Mouse (Mus musculus) T-helper 17 cell (primary cell): Measurements from ENCODE around the gene Gm6096.

Experiments used
- in situ Hi-C, 2 experiments: fragments of 300-600 bp; cut with MboI, MseI; formaldehyde crosslinking; loops; 1 replicate in 1 of 2; 2 replicates in 1 of 2; pipeline ENCODE4 v1.15.1; 2025; ENCODE audit warnings: high pct_unique_total_duplicates in 2 of 2

Gm6096 gene

DNA sequence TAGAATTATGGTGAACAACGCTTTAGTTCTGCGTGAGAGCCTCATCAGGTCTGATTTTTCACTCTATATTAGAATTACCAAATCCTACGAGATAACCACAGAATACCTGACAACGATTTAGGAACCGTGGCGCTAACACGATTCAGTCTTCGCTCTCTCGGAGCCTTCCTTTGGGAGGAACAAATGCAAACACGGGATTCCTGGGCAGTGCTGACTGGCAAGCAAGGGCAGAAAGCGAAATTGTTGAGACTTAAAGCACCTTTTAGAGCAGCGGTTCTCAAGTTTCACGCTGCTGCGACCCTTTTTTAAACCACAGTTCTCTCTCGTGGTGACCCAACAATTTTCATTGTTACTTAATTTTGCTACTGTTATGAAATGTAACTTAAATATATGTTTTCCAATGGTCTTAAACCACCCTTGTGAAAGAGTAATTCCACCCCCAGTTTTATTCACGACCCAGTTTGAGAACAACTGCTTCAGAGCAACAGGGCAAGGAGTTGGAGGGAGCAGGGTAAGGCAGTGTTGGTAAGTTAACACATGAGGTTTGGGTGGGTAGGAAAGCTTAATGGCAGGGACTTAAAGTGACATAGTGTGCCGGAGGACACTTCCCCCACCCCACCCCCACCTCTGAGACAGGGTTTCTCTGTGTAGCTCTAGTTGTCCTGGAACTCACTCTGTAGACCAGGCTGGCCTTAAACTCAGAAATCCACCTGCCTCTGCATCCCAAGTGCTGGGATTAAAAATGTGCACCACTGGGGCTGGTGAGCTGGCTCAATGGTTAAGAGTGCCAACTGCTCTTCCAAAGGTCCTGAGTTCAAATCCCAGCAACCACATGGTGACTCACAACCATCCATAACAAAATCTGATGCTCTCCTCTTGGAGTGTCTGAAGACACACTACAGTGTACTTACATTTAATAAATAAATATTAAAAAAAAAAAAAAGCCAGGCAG, 16.0 kb upstream of the Gm6096 start:
- in situ Hi-C loops, result no loop called here

DNA sequence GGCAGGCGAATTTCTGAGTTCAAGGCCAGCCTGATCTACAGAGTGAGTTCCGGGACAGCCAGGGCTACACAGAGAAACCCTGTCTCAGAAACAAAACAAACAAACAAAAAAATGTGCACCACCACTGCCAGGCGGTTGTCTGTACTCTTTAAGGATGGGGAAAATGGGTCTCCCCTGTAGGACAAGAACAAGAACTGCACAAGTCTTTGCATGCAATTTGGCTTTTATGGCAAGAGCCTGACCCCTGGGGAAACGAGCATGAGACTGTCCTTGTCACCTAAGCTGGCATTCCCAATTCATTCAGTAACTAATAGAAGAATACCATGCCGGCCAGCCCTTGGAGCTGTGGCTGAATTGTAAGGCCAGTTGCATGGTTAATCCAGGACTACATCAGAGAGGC, 15.2 kb upstream of the Gm6096 start:
- in situ Hi-C loops, result no loop called here

DNA sequence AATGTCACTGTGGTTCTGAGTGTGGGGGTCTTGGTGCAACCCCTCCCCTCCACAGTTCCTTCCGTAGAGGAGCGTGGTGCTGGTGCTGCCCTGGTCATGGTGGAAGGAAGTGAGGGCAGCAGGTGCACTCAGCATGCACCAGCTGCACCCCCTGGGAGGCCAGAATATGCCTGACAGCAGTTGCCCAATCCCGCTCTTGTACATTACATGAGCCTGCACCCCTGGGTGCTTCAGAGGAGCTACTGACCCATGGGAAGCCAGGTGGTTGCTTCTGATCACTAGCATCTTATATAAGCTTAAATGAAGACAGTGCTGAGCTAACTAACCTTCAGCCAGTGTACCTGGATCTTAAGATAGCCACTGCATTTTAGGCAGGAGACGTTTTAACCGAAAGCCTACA, 12.8 kb upstream of the Gm6096 start:
- in situ Hi-C loops, result no loop called here

DNA sequence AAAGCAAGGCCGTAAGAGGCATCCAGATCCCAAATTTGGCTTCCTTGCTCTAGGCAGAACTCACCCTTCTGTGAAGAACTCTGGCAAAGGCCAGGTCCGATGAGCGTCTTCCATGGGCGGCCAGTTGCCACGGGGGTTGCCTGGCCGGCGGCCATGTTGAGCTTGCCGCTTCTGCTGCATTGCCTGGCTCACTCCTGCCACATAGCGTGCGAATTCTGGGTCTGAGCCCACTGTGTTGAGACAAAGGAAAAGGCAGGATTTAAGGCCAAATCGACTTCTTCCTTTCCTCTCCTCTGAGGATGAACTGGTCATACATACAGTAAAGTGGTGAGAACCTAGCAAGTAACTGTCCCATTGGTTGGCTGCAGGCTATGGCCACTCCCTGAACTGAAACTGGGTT, 8.7 kb upstream of the Gm6096 start:
- in situ Hi-C loops, result loop anchor here in 1 of 2 experiments (10.0 kb wide), 1 partner anchor 1403 kb away; the partner anchor contains the start of gene Pdcd5

DNA sequence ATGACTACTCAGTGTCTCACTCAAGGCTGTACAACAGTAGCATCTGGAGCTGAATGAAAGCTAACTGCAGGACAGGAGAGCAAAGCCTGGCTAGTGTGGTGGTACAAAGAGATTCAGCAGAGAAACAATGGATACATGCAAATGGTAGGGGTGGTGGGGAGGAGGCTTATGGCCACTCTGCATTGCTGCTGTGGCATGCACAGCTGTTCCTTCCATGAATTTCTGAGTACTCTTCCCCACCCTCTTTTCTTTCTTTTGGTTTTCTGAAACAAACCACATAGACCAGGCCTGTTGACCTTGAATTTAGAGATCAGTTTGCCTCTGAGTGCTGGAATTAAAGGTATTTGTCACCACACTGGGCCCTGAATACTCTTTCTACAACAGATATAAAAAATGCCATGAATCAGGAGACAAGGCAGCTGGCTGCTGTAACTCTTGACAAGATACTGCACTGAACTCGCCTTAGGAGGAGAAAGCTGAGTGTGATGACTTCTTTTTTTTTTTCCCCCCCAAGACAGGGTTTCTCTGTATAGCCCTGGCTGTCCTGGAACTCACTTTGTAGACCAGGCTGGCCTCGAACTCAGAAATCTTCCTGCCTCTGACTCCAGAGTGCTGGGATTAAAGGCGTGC, 3.9 kb upstream of the Gm6096 start:
- in situ Hi-C loops, result loop anchor here in 1 of 2 experiments (10.0 kb wide), 1 partner anchor 1398 kb away; the partner anchor contains the start of gene Pdcd5

DNA sequence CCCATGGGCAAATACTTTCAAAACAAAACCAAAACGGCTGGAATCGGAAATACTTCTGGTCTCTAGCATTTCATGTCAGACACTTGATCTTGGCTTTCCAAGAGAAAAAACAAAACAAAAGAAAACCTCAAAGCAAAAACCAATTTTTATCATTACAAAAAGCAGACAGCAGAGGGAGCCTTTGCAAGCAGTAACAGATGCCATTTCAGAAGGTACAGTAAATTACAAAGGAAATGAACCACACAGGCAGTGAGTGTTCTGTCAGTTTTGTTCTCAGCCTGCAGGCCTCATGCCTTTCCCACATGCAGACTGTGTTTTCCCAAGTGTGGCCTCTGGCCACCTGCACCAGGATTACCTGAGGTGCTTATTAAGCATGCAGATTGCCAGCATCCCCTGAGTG, 1.2 kb downstream of the Gm6096 start:
- in situ Hi-C loops, result loop anchor here (5.0 to 25.0 kb wide), 2 partner anchors 90 to 410 kb away; partner anchors contain the start of gene Kctd15 (in 1 of the 2)

DNA sequence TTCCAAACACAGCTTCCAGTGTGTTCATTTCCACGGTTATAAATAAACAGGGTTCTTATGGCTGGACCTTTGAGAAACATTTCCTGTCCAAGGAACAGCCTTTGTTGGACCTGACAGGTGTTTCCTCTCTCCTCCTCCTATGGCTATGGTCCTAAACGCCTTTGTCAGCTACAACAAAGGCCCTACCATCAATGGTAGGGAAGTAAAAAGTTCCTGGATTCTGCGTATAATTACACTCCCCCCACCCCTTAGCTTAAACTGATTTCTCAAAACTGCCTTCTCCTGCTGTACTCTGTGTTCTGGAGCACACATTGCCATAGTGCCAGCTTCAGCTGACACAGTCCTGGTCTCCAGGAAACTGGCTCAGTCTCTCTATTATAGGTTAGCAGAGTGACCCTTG, 4.3 kb downstream of the Gm6096 start:
- in situ Hi-C loops, result loop anchor here in 1 of 2 experiments (5.0 to 25.0 kb wide), 2 partner anchors 82 to 407 kb away; partner anchors contain the start of gene Kctd15

DNA sequence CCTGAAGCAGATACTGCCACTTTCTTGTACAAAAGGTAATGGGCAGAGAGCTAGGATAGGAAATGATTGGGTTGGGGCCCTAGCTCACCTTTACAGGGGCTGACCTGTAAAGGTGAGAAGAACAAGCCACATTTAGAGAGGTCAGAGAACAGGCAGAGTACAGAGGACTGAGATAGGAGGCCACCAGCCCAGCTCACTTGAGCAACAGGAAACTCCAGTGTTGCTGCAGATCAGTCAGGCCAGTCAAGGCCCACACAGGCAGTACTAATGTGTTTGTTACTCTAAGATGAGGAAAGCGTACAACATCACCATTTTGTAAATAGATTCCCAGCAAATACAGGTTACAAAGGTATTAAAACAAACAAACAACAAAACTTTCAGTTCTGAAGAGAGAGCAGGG, 5.1 kb downstream of the Gm6096 start:
- in situ Hi-C loops, result loop anchor here in 1 of 2 experiments (5.0 to 25.0 kb wide), 2 partner anchors 81 to 406 kb away; partner anchors contain the start of gene Kctd15

DNA sequence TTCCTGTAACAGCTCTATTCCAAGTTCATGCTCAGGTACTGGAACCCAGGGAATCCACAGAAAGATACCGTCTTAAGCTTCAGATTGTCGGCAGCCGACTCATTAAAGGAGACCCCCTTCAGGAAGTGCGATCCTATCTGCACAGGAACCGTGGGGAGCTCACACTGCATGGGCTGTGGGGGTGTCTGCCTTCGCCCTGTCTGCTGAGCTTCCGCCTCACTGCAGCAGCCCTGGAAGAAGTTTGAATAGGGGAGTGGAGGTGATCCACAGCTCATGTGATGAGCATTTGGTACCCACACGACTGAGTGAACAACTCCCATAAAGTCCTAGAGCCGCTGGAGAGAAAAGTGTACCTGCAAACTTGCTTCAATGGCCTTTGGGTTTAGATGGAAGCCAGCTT, 6.4 kb downstream of the Gm6096 start:
- in situ Hi-C loops, result loop anchor here in 1 of 2 experiments (5.0 to 25.0 kb wide), 2 partner anchors 80 to 405 kb away; partner anchors contain the start of gene Kctd15

DNA sequence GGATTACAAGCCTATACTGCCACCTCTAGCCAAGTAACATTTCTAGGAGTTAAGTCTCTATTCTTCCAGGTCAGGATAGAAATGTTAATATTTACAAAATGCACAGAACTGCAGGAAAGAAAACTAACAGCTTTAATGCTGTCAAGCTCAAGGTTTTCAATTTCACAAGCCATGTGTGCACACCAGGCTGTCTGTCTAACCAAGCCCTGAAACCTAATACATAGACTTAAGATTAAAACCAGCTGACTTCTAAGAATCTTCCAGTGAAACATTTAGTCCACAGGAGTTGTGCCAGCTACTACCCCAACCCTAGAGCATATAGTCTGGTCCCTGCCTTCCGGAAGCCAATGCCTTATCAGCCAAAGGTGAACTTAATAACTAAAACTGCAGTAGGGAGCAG, 7.6 kb downstream of the Gm6096 start:
- in situ Hi-C loops, result loop anchor here in 1 of 2 experiments (5.0 to 25.0 kb wide), 2 partner anchors 79 to 404 kb away; partner anchors contain the start of gene Kctd15

DNA sequence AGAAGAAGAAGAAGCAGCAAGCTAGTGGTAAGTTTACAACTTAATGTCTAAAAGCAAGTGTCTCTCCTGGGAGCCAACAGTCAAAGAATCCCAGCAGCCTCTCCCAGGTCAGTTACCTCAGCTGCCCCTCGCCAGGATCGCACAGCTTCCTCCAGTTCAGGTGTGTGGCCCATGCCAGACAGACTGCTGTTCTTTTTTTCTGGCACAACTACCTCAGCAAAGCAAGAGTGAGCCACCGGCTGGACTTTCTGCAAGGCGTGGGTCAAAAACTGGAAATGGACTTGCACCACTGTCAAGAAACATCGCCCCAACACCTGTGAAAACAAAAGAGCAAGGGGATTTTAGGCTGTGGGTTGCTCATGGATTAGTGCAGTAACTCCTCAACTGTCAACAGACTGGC, 12.6 kb downstream of the Gm6096 start:
- in situ Hi-C loops, result loop anchor here (5.0 to 25.0 kb wide), 2 partner anchors 59 to 399 kb away; partner anchors contain the start of gene Kctd15 (in 1 of the 2)

DNA sequence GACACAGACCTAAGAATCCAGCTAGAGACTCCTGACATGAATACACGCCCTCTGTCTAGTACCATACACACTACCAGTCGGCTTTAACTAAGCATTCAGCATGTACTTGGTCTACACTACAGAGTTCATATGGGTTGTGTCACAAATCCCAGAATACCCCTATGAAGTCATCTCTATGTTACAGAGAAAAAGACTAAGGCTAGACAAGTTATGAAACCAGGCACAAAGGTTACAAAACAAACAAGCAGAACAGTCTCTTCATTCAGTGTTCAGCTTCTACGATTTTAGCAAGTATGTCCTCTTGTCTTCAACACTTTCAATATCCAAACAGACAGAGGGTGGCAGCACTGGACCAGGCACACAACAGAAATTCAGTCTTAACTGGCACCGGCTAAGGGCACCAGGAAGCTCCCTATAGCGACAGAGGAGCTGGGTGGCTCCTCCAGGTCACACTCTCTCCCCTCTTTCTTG, 15.1 kb downstream of the Gm6096 start:
- in situ Hi-C loops, result loop anchor here in 1 of 2 experiments (25.0 kb wide), 1 partner anchor 396 kb away; the partner anchor contains the start of gene Kctd15

DNA sequence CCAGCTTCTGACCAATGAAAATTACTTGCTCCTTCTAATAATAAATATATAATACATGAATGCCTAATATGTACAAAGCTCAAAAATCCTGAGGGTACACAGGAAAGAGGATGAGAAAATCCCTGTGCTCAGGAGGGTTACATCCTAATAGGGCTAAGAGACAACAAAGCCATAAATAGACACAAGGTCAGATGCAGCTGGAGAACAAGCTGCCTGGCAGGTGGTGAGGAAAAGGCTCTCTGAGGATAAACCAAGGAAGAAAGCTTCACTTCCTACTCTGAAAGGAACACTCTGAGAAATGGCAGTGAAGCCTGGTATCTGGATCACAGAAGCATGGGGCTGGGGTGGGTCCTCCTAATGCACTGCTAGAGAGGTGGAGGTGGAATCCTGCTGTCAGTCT, 15.6 kb downstream of the Gm6096 start:
- in situ Hi-C loops, result loop anchor here in 1 of 2 experiments (25.0 kb wide), 1 partner anchor 396 kb away; the partner anchor contains the start of gene Kctd15

DNA sequence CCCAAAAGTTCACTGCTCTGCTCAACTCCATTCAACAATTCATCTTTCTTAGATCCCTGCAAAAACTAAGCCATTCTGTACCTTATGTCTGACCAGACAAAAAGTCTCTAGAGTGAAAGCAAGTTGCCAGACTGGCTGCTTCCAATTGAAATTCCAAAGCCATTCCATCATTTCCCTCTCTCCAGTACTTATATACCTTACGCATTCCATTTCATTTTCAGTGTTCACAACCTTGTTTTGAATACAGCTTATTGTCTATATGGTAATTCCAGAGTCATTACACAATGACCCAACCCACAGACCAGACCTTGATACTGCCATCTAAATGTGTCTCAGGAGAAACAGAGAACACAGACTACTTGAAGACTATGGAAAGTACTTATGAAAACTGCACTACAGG, 17.6 kb downstream of the Gm6096 start:
- in situ Hi-C loops, result loop anchor here in 1 of 2 experiments (25.0 kb wide), 1 partner anchor 394 kb away; the partner anchor contains the start of gene Kctd15

DNA sequence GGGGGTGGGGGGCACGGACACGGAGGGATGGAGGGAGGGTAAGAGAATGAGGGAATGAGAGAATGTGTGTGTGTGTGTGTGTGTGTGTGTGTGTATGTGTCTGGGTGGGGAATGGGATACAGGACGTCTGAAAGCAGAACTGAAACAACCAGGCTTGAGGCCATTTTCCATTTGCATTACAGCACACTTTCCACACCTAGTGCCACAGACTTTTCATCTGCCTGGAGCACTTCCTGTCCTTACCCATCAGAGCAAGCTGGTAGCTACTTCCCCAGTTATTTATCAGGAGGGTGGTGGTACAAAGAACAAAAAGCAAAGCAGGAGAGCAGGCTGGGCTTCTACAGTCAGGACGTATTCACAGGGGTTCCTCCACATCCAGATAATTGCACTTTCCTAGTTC, 21.6 kb downstream of the Gm6096 start:
- in situ Hi-C loops, result loop anchor here in 1 of 2 experiments (25.0 kb wide), 1 partner anchor 390 kb away; the partner anchor contains the start of gene Kctd15

DNA sequence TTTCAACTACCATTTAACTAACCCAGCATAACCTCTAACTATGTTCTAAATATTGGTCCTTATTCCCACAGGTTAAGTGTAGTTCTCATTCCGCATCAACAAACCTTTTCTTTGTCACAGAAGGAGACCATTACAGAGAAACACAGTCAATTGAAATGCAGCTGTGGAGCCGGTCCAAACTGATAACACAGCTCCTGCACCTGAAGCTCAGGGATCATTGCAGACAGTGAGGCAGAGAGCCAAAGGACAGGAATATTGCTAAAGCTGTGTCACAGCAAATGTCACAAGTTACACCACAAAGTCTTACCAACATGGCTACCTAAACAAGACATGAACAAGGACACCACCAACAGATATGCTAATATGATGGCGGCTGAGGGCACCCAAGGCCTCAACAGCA, 25.2 kb downstream of the Gm6096 start:
- in situ Hi-C loops, result no loop called here

DNA sequence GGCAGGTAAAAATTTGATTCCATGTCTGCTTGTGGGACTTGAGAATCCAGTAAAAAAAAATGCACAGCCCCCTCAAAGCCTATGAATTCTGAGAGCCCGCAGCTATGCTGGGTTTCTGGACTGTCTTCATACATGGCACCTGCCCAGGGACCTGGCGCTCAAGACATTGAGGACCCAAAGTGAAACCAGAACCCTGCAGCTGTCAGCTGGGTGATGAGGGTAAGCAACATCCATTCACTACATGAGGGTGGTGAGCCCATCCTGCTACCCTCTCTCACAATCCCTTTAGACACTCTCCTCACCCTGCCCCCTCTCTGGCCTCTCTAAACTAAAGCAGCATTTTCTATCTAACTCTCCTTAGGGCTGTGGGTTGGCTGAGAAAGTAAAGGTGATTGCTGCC, 26.8 kb downstream of the Gm6096 start:
- in situ Hi-C loops, result no loop called here

DNA sequence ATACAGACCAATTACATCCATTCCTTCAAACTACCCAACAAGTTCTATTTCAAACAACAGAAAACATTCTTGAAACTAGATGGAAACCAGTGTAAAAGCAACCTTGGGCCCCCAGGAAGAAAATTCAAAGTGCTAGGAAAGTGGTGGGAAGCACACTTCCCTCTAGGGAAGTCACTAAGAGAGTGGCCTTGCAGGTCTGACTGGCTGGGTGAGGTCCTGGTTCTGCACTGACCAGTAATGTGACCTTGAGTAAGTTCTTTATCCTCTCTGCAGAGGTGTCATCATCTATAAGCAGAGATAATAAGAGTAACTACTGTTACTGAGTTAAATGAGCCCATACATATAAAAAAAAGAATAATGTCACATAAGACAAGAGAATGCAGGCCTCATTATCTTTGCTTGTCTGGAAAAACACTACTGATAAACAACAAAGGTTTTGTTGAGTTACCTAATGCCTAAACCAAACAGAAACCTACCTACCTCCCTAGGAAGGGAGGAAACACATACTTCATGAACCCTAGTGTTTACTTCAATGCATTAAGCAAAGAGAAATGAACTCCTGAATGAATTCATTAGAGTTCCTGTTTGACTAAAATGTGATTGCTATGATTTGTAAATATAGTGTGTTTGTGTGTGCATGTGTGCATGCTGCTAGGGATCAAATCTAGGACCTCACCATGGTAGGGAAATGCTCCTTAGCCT, 39.8 kb downstream of the Gm6096 start:
- in situ Hi-C loops, result loop anchor here in 1 of 2 experiments (10.0 kb wide), 1 partner anchor 826 kb away; no protein-coding TSS in a partner anchor

DNA sequence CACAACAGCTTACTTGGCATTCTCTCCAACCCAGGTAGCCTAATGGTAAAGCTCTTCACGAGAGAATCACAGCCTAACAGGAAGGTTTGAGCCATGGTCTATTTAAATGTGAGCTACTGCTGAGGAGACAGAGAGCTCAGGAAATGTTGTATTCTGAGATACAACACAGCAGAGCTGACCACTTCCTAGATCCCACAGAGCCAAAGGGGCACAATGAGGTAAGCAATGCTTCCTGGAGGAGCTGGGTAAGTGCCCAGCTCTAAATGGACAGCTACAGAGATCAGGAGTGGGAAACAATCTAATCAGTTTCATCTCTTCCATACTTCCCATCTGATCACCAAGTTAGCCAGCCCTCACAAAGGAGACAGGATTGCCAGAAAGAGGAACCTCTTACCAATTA, 40.4 kb downstream of the Gm6096 start:
- in situ Hi-C loops, result loop anchor here in 1 of 2 experiments (10.0 kb wide), 1 partner anchor 826 kb away; no protein-coding TSS in a partner anchor

DNA sequence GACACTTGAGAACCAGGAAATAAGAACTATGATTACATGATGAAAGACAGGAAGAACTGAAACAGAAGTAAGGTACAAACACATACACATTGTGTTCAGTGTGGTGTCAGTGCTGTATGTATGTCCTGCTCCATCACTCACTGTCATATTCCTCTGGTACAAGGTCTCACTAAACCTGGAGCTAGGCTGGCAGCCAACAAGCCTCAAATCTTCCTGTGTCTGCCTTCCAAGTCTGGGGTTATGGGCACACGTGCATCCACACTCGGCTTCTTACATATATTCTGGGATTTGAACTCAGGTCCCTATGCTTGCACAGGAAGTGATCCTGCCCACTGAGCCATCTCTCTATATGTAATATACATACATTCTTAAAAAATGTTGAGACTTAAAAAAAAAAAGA, 41.8 kb downstream of the Gm6096 start:
- in situ Hi-C loops, result loop anchor here in 1 of 2 experiments (10.0 kb wide), 1 partner anchor 828 kb away; no protein-coding TSS in a partner anchor
